ENCODE assay signal across 17 mouse cellular contexts in genomic region chr15:78116936-78117335, GRCm38 (mm10). TPM values are rescaled to one million over a fixed set of nuclear protein-coding genes. Genes with fewer than 3 reads are reported as not detected.
A peak's percentile ranks its signal among the peaks of the same experiment; 100 is the strongest.
DNase-seq lines count a peak whose midpoint lies in the region; ATAC-seq and TF ChIP-seq lines count a peak whose summit lies in the region.
"Had no signal": no experiment of that assay in that cellular context is flagged by ENCODE, and none has a peak within 500 bp of the region (broad histone marks: within the 10 kb centered on the region; RNA-seq: fewer than 3 reads in every experiment).

No protein-coding gene starts in this region.

- H3K36me3 ChIP-seq in midbrain, embryonic 15.5 days (replicated peaks): no peaks in the 10 kb centered on the region
- H3K36me3 ChIP-seq: limb, embryonic 13.5 days had no signal

- ATAC-seq in midbrain, embryonic 15.5 days (replicated peaks): no peak
- ATAC-seq in megakaryocyte-erythroid progenitor cell, adult 5-6 weeks (replicated peaks; ENCODE audit: low FRiP score, low TSS enrichment, poor library complexity, severe bottlenecking): no peak

- DNase-seq in cerebellum, adult 2 months: no peak
- DNase-seq in cerebellum, adult 8-10 months: no peak
- DNase-seq in right cerebral cortex, postnatal 25 days: peak; percentile 19
- DNase-seq in right cerebral cortex, postnatal 14 days: no peak
- DNase-seq in urinary bladder, adult 2 months (ENCODE audit: low spot score): no peak
- DNase-seq in lung, postnatal 10 days: no peak
- DNase-seq: adrenal gland, postnatal 10 days; heart, adult 11 months; thymus, postnatal 14 days had no signal

- peak overlapping the region; percentile 17; the same call in 1 of the 2 replicates for H3K27ac ChIP-seq in cerebellum, adult 2 months (ENCODE audit: insufficient read depth, low read length)
- peak overlapping the region; percentile 57 for H3K27ac ChIP-seq in midbrain, embryonic 15.5 days
- H3K27ac ChIP-seq: limb, embryonic 13.5 days had no signal

- H3K4me2 ChIP-seq in midbrain, embryonic 15.5 days: peak overlapping the region; percentile 61
- H3K4me2 ChIP-seq: limb, embryonic 13.5 days had no signal

- H3K9me3 ChIP-seq in midbrain, embryonic 15.5 days: no peaks in the 10 kb centered on the region
- H3K9me3 ChIP-seq: limb, embryonic 13.5 days had no signal

- TF ChIP-seq CTCF in cerebellum, adult 2 months (IDR thresholded peaks at IDR 0.05; ENCODE audit: borderline replicate concordance, insufficient read depth, low read depth, low read length): no peak

- H3K4me1 ChIP-seq in cerebellum, adult 2 months (ENCODE audit: control insufficient read depth, insufficient read depth, low read length): peaks cover 15% of the 10 kb centered on the region
- peaks cover 42% of the 10 kb centered on the region for H3K4me1 ChIP-seq in midbrain, embryonic 15.5 days

- peak overlapping the region; percentile 78 for H3K4me3 ChIP-seq in cerebellum, adult 2 months (replicated peaks; ENCODE audit: insufficient read depth, low read depth, low read length)
- peak overlapping the region; percentile 64 for H3K4me3 ChIP-seq in midbrain, embryonic 15.5 days
- H3K4me3 ChIP-seq: erythroblast, embryonic 14.5 days; limb, embryonic 13.5 days had no signal

- WGBS in cerebellum, adult 2 months: 6% methylated on average over 10 of the region's 10 CpGs
- 22% methylated on average over 10 of the region's 10 CpGs for WGBS in midbrain, embryonic 15.5 days

- no peak for TF ChIP-seq POLR2A in cerebellum, adult 2 months (IDR thresholded peaks at IDR 0.05; ENCODE audit: borderline replicate concordance, insufficient read depth, low read length)

- H3K9ac ChIP-seq in midbrain, embryonic 15.5 days: peak overlapping the region; percentile 83; the same call in 1 of the 2 replicates
- H3K9ac ChIP-seq: limb, embryonic 13.5 days had no signal

- H3K27me3 ChIP-seq in cerebellum, adult 2 months (ENCODE audit: control insufficient read depth, insufficient read depth, low read length): no peaks in the 10 kb centered on the region
- no peaks in the 10 kb centered on the region; the same call in 1 of the 2 replicates for H3K27me3 ChIP-seq in midbrain, embryonic 15.5 days (replicated peaks)

RNA-seq across cellular contexts. Expression of gene Cacng2, which starts 2.9 kb away (rescaled TPM):
- 45.8 and 48.5 TPM in 2 replicates for polyA plus RNA-seq in cerebellum, adult 2 months (2012; rRNA removed)
- polyA plus RNA-seq in midbrain, embryonic 15.5 days (2015; fragmentation: Nextera tagmentation; extraction: Ambion mirVana): 14.4 and 15.3 TPM in 2 replicates
- not detected in 2 replicates for polyA plus RNA-seq in urinary bladder, adult 2 months (2012; rRNA removed)
- not detected in 2 replicates for total RNA-seq in megakaryocyte-erythroid progenitor cell, adult 5-6 weeks (2014; fragmentation: Nextera tagmentation)
- not detected in 2 replicates for total RNA-seq in megakaryocyte-erythroid progenitor cell, adult 5-6 weeks (2017)
- total RNA-seq: monocyte, adult 5-6 weeks had no signal
- polyA plus RNA-seq: erythroblast, embryonic 14.5 days; heart, embryonic 16.5 days; kidney, embryonic 14.5 days; limb, embryonic 13.5 days; liver, embryonic 16.5 days had no signal

RNA-seq across cellular contexts. Expression of gene Ift27, which starts 57.0 kb away (rescaled TPM):
- polyA plus RNA-seq in cerebellum, adult 2 months (2012; rRNA removed): 52.0 and 56.5 TPM in 2 replicates
- 100 and 106 TPM in 2 replicates for polyA plus RNA-seq in midbrain, embryonic 15.5 days (2015; fragmentation: Nextera tagmentation; extraction: Ambion mirVana)
- polyA plus RNA-seq in urinary bladder, adult 2 months (2012; rRNA removed): 32.3 and 33.5 TPM in 2 replicates
- 50.0 and 53.9 TPM in 2 replicates for total RNA-seq in megakaryocyte-erythroid progenitor cell, adult 5-6 weeks (2014; fragmentation: Nextera tagmentation)
- total RNA-seq in megakaryocyte-erythroid progenitor cell, adult 5-6 weeks (2017): 4.7 and 14.0 TPM in 2 replicates

Comparison
In these comparisons a context has a peak if more than half of its experiments do, and no peak if none do; other contexts are left out.
1. RNA of gene Cacng2, which starts 2.9 kb away (polyA plus RNA-seq): 45.8 to 48.5 TPM in cerebellum, adult 2 months and 14.4 to 15.3 TPM in midbrain, embryonic 15.5 days; not detected in urinary bladder, adult 2 months; every median in the first group is over 10 times any median in the second.